In genomic region chr6:115684271-115684670, GRCm38 (mm10) we compare ENCODE assay signal across 1 mouse cellular context.
TF ChIP-seq lines count a peak whose summit lies in the region.

No protein-coding gene starts in this region.

TF ChIP-seq in CH12.LX, 34 proteins besides CTCF, POLR2A, EP300 and RAD21 (continued from another document):
- no peak for TF ChIP-seq BHLHE40 (IDR thresholded peaks at IDR 0.05; ENCODE audit: low read depth, low read length)
